Mouse (Mus musculus) spleen, embryonic (tissue): ENCODE data around the gene Polr3e.

Experiments used
- CTCF ChIA-PET: fragments of 350-600 bp; sonication (Branson Sonifier 250); formaldehyde crosslinking; loops from one replicate; lab custom pipeline; 2022; lab: Charles Lee

The Polr3e gene

DNA sequence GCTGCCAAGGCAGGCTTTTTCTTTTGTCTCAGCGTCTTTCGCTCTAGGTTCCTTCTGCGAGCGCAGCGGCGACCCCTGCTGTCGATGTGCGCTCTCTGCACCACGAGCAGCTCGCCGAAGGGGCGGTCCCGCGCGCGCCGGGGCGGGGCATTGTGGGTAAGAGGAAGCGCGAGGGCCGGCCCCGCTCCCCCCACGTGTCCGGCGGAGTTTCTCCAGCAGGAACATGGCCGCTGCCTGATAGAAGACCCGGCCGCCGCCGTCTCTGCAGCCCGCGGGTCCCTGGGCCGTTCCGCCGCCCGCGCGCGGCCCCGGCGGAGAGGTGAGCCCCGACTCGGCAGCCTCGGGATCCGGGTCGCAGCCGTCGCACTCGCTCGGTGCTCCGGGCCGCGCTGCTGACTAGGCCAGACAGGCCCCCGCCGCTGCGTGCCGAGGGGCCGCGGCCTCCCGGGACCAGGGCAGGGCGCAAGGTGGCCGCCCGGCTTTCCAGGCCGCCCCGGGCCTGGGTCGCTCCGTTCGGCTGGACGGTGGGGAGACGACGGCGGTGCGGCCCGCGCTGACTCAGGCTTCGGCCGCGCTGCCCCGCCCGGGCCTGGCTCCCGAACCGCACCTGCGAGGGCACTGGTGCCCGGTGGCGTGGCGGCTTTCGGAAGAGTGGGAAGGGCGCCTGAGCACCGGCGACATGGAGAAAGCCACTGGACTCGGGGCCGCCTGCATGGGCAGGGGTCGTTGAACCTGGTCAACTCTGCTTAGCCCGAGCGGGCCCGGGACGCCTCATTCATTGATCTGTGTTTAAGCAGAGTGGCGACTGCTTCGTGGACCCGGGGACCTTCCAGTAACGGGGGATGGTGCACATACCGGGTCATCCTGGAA lies at the start of gene Polr3e:
Polr3e (plus strand) TSS at position 153 of the 870 bp plus-strand sequence.
- CTCF ChIA-PET, result no interaction called here

DNA sequence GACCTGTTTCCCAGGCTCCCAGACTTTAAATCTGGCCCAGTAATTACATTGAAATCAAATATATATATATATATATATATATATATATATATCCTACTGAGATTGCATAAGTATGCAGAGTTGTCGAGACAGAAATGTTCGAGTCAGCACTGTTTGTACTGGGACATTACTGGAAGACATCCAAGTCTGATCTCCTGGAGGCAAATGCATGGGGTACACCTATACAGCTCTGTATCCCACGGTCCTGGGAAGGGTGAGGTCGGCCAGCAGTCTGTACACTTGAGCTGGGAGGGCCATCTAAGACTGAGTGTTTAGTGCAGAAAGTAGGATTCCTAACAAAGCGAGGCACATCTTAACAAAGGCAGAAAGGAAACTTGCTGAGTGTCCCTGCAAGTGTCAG lies 47.7 kb upstream of the Polr3e start:
- CTCF ChIA-PET, result interaction anchor here (0.7 kb wide), 1 partner anchor 30 kb away, joined by 5 read pairs; no protein-coding TSS in a partner anchor

DNA sequence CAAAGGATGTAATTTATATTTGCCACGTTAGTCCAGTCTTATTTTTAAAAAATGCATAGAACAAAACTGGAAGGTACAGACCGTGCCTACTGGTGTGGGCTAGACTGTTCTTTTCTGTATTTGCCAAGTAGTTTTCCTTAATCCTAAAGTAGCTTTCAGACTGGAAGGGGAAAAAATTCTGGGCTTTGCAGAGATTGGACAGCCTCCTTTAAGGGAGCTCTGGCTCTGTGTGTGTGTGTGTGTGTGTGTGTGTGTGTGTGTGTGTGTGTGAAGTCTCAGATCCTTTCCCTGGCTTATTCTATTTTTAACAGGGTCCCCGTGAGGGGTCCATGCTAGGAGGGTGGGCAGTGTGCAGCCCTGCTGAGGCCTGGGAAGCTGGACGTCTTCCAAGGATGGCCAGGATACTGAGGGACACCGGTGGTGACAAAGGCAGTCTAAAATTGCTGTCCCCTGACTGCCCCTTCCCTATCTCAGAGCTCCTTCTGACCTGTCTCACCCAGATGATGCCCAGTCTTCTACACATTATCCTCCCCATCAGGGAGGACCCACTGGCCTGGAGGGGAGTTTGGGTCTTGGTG lies 47.0 kb upstream of the Polr3e start:
- CTCF ChIA-PET, result no interaction called here

DNA sequence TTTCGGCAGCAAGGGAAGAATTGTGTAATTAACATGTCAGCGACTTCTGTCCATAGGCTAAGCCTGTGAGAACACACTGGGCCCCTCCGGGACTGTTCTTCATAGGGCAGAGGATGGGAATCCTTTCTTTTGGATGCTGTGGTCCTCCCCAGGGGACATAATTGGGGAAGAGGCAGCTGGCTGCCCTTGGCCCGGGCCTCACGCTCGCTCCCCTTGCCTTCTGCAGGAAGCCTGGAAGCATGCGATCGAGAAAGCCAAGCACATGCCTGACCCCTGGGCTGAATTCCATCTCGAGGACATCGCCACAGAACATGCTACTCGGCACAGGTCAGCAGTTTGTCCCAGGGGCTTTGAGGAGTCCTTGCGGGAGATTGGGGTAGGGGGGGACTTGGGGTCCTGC lies 44.5 kb upstream of the Polr3e start:
- CTCF ChIA-PET, result no interaction called here

DNA sequence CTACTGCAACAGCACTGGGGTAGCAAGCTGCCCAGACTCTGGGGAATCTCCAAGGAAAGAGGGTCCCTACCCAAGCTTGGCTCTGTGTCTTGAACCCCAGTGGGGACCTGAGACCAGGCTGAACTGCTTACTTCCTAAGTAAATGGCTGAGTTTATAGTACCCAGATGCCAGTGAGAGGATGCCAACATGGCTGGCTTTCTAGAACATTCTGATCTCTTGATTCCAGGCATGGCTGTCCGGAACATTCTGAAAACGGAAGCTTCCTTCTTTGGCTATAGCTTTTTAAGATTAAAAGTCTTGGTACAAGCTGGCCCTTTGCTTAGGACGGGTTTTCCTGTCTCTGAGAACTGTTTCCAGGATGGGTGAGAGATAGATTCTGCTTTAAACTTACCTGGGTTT lies 43.5 kb upstream of the Polr3e start:
- CTCF ChIA-PET, result no interaction called here

DNA sequence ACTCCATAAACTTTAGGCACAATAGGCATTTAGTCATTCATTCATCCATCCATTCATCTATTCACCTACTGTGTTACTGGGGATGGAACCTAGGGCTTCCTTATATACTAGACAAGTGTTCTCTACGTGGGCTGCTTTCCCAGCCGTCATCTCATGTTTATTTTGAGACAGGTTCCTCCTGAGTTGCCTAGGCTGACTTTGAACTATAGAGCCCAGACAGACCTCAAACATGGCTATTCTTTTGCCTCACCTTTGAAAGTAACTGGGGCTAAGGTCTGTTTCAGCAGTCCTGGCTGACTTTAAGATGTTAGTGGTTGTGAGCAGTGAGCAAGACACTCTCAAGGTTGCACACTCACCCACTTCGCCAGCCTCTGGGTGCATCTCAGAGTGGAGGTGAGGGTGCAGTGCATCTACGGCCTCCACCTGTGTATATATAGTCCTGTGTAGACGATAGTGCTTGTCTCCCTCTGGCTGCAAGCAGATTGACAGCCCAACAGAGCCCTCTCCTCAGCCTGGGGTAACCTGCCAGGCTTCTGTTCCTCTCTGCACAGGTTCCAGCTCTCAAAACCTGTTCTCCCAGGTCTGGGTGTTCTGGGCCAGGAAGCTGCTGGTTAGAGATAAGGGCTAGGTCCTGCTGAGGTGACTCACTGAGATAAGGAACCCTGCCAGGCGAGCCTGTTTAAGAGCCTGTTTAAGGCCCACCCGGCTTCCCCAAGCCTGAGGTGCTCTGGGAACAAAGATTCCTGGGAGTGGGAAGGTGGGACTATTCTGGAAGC lies 42.6 kb upstream of the Polr3e start:
- CTCF ChIA-PET, result no interaction called here

DNA sequence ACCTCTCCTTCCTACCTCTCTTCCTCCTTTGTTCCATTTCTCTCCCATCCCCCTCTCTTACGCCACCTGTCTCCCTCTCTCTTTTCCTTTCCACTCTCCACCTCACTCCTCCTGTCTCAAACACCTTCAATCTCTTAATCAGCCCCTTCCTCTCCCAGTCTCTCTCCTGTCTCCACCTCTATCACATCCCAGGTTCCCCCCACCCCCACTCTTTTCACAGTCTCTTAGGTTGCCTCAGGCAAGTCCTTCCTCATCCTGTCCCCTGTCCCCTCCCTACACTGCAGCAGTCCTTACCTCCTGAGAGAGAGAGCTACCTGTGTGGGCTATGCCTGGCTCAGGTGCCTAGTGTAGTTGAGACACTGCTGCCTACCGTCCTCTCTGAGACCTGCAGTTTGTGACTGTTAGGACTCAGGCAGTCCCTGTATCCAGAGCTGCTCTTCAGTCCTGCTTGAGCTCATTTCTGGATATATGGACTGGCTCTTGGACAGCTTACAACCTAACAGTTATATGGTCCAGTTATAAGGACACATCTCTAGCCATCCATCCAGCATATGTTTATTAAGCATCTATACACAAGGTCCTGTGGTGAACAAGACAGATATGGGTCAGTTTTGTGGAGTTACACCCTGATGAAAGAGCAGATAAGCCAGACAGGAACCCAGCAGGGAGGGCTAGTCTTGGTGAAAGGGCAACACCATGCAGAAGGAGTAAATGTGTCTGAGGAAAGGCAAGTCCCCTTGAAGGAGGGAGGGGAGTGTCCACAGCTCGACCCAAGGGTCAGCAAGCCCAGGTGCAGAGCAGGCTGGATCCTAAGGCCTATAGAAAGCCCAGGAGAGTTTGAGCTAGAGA lies 41.8 kb upstream of the Polr3e start:
- CTCF ChIA-PET, result no interaction called here

DNA sequence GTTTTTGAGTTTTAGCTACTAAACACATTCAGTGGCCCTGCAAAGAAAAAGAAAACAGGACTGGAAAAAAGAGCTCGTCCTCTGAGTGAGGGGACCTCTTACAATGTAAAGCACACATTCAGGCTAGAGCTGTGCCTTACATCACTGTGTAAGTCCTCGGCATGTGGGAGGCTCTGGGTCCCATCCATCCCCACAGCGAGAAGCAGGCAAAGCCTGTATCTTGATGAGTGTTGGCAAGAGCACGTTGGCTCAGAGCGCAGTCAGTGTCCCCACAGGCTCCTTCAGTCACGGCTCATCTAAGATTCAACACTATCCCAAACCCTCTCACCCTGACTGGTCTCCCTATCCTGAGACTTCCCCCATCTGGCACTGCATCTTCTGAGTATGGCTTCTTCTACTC lies 39.3 kb upstream of the Polr3e start:
- CTCF ChIA-PET, result no interaction called here

DNA sequence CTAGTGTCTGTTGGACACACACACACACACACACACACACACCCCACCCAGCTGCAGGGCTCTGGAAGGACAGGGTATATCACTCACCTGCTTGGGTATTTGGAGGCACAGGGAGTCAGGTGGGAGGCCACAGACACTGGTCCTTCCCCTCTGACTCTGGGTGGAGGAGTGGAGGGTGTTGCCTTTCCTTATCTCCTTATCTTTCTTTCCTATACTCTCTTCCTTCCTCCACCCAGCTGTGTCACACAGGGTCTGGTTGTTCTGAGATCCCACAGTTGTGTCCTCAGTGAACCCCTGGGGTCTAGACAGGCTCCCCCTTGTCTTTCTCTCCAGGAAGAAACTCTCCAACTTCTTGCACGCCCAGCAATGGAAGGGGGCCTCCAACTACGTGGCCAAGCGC lies 37.6 kb upstream of the Polr3e start:
- CTCF ChIA-PET, result interaction anchor here (0.6 kb wide), 1 partner anchor 32 kb away, joined by 4 read pairs; no protein-coding TSS in a partner anchor

DNA sequence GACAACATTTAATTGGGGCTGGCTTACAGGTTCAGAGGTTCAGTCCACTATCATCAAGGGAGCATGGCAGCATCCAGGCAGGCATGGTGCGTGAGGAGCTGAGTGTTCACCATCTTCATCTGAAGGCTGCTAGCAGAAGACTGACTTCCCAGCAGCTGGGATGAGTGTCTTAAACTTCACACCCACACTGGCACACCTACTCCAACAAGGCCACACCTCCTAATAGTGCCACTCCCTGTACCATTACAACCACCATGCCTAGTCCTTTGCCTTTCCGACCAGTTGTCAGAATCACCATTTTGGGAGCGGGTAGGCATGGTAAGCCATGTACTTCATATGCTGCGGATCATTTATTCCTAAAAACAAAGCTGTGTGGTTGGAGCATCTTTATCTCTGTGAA lies 36.8 kb upstream of the Polr3e start:
- CTCF ChIA-PET, result no interaction called here

DNA sequence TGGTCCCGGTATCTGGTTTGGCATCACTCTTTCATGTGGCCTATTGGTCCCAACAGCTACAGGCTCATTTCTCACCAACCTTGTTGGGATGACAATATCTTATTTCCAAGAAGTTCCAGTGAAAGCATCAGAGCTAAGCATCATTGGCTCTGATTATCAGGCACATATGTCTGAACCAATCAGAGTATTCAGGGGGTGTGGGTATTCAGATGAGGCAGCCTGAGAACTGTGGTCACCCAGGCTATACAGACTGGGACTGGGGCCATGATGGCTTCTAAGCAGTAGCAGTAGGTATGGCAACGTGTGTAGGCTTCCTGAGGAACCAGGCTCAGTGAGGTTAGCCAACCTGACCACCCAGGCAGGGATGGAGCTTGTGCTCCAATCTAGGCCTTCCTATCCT lies 36.1 kb upstream of the Polr3e start:
- CTCF ChIA-PET, result interaction anchor here (1.2 kb wide), 1 partner anchor 36 kb away, joined by 3 read pairs; no protein-coding TSS in a partner anchor

DNA sequence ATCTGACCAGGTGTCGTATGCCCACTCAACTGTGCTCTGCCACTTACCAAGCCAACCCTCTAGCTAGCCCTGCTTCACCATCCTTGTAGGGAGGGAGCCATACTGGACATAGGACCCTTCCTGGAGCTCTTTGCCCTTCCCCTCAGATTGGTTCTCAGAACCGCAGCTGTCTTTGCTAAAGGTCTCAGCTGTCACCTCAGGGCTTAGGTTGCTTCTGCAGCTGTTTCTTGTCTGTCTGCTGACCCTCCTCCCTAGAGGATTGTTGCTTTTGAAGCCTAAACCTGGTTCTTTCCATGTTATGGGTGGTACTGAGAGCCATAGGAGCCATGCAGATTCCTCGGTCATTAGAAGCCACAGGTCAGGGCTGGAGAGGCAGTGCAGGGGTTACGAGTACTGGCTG lies 34.9 kb upstream of the Polr3e start:
- CTCF ChIA-PET, result interaction anchor here (0.6 kb wide), 1 partner anchor 18 kb away, joined by 4 read pairs; no protein-coding TSS in a partner anchor

DNA sequence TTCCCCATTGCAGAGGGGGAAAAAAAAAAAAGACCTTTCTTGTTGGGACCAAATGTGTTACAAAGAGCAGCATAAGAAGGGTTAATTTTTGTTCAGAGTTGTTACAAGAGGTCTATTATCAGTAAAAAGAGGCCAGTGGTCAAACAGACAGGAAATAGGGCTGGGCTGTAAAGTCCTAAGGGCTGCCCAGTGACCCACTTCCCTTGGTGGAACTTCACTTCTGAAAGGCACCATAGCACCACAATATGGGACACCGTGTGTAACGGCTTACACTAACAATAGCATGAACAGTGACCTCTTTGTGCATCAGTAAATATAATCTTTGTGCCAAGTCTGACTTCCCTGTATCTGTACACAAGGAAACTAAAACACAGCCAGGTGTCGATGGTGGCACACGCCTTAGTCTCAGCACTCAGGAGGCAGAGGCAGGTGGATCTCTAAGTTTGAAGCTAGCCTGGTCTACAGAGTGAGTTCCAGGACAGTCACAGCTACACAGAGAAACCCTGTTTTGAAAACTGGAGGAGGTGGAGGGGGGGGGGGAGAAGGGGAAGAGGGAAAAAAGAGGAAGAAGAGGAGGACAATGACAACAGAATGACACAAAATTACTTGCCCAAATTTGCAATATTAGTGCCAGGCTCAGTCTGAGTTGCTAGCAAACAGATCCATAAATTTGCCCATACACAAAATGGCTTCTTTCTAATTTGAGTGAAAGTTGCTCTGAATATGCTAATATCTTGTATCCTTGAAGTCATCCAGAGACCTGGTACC lies 33.8 kb upstream of the Polr3e start:
- CTCF ChIA-PET, result interaction anchor here (0.6 to 1.0 kb wide), 2 partner anchors 17 to 1301 kb away, joined by 4 read pairs; no protein-coding TSS in a partner anchor

DNA sequence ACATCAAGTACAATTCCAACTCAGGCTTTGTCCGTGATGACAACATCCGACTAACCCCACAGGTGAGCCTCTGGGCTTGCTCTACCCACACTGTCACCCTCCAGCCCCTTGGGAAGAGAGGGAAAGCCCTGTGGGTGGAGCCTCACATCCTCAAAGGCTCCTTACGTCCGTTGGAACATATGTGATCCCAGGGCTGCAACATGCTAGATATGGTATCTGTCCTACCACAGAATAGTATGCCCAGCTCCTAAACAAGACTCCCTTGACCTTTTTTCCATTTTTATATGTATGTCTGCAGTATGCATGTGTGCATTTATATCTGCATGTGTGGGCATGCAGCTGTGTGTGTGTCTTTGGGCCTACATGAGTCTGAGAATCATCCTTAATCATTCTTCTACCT lies 32.8 kb upstream of the Polr3e start:
- CTCF ChIA-PET, result no interaction called here

DNA sequence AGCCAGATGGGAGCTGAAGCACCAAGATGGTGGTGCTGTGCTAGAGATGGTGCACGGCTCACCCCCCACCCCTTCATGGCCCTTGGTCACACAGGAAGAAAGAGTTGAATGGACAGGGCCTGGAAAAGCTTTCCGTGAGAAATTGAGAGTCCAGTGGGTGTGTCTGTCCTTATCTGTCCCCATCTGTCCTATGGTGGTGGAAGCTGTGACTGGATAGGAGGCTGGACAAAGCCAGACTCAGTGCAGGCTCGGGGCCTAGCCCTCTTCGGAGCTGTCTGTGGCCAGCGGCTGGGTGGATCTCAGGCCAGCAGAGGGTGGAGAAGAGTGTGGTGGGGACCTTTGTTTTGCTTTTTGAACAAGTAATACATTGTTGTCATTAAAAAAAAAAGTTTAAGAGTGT lies 24.4 kb upstream of the Polr3e start:
- CTCF ChIA-PET, result no interaction called here

DNA sequence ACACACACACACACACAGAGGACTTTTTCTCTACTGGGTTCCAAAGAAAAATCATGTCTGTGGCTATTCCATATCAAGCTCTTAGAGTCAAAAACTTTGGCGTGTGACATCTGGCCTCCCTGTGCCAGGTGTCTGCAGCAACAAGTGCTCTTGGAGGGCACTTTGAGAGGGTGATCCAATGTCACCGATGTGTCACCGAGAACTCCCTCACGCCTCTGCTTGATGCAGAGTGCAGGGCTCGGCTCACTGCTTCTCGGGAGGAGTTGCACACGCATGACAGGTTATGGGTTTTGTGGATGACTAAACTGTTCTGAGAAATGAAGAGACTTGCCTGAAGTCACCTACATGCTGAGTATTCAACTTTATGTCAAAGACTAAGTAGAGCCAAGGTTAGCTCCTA lies 20.5 kb upstream of the Polr3e start:
- CTCF ChIA-PET, result no interaction called here

DNA sequence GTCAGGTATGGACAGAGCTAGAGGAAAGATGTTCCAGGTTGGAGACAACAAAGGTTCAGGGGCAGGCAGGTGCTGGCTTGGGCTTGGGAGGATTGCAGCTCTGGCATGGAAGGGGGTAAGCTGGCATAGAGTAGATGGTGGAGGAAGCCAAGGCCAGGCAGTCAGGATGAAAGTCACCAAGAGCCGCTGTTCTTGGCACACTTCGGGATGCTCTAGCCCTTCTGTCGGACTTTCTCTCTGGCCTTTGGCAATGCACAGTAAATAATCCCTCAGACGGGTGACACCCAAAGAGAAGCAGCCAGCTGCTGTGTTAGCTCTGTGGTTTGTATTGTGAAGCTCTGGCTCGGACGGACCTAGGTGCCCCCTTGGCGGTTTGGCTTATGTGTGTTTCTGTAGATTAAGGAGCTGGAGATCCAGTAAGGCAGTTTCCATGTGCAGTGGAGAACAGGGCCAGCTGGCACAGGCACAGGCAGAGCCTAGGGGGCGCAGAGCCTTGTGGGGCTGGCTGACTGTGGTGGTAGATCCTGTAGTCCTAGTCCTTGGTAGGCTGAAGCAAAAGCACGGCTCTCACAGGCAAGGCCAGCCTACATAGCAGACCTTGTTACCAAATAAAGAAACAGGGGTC lies 19.7 kb upstream of the Polr3e start:
- CTCF ChIA-PET, result no interaction called here

DNA sequence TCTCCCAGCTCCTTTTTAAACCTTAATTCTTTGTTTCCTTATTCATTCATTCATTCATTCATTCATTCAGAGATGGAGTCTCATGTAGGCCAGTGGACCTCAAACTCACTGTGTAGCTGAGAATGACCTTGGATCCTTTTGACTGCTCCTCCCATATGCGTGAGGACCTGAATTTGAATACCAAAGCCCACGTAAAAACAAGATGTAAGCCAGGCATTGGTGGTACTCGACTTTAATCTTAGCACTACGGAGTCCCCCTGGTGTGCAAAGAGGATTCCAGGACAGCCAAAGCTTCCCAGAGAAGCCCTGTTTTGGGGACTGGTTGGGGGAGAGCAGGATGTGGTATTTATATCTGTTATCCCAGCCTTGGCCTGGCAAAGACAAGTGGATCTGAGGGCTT lies 17.4 kb upstream of the Polr3e start:
- CTCF ChIA-PET, result interaction anchor here (0.6 kb wide), 2 partner anchors 17 to 31 kb away, joined by 4 to 5 read pairs; no protein-coding TSS in a partner anchor

DNA sequence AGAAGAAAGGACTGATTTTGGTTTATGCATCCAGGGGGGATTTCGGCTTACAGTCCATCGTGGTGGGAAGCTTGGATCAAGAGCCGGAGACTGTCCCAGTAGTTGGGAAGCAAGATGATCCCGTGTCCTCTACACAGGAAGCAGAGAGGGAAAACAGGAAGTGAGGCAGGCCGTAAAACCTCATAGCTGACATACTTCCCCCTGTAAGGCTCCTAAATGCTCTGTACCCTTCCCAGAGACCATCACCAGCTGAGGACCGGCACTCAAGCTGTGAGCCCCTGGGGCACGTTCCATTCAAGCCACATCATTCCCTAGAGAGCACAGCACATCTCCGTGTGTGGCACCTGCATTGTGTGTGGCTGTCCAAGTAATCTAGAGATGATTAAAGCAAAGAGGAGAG lies 15.8 kb upstream of the Polr3e start:
- CTCF ChIA-PET, result no interaction called here

DNA sequence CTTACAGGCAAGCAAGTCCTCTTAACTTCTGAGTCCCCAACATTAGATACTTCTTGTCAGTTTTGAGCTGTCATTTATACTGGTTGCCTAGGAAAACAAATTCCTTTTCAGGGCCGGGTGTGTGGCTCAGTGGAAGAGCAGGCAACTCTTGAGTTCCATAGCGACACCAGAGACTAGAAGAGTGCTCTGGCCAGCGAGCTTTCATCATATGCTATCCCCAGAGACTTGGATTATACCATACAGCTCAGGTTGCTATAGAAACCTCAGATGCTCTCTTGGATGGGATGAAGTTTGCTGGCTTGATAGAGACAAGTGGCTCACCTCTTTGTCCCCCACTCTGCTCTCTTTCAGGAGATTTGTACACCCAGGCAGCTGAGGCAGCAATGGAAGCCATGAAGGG lies 14.6 kb upstream of the Polr3e start:
- CTCF ChIA-PET, result no interaction called here
